Mouse (Mus musculus): ENCODE results near the gene Padi2.

GRCm38 (mm10) chr4:140930900-140931470 lies 24.8 kb downstream of the Padi2 start:
- no peak for TF ChIP-seq CTCF (IDR thresholded peaks at IDR 0.05; ENCODE audit: control insufficient read depth, insufficient read depth, insufficient read length)
- TF ChIP-seq MYOG (IDR thresholded peaks at IDR 0.05; ENCODE audit: control insufficient read depth, extremely low read depth, insufficient read length) = no peak

Measured in C2C12 (cell line).